8 mouse cellular contexts compared by ENCODE assay signal in genomic region chr6:100335506-100336144, GRCm38 (mm10). TPM values are rescaled to one million over a fixed set of nuclear protein-coding genes. Genes with fewer than 3 reads are reported as not detected.
A peak's percentile ranks its signal among the peaks of the same experiment; 100 is the strongest.
DNase-seq lines count a peak whose midpoint lies in the region; ATAC-seq lines count a peak whose summit lies in the region.

No protein-coding gene starts in this region.

- H3K4me3 ChIP-seq in heart, embryonic 15.5 days: peak overlapping the region; percentile 20
- H3K4me3 ChIP-seq in forebrain, embryonic 14.5 days (ENCODE audit: low read depth, low read length): no peak overlapping the region
- H3K4me3 ChIP-seq in liver, embryonic 16.5 days (ENCODE audit: low read depth, low read length): peak overlapping the region; percentile 30

- no peak for DNase-seq in heart, postnatal 10 days
- peak; percentile 47 for DNase-seq in forebrain, embryonic 14.5 days (ENCODE audit: low spot score)
- DNase-seq in retina, embryonic 14.5 days (ENCODE audit: low spot score): peak; percentile 40
- no peak for DNase-seq in urinary bladder, postnatal 4 days (ENCODE audit: low spot score in 2 of 2)
- DNase-seq in testis, postnatal 10 days (ENCODE audit: low spot score): no peak

- H3K9ac ChIP-seq in heart, embryonic 15.5 days: no peak overlapping the region
- H3K9ac ChIP-seq in forebrain, embryonic 14.5 days (ENCODE audit: low read length): 0 out of 2 replicates have a peak overlapping the region, but pooled peaks have one; percentile 29
- H3K9ac ChIP-seq in liver, embryonic 16.5 days (ENCODE audit: low read depth, low read length): 0 out of 2 replicates have a peak overlapping the region, but pooled peaks have one; percentile 13

- ATAC-seq in heart, embryonic 15.5 days (replicated peaks; ENCODE audit: insufficient number of reproducible peaks, insufficient read depth, low FRiP score, low read depth): no peak
- ATAC-seq in forebrain, embryonic 14.5 days: peak; percentile 38; the same call in 1 of the 2 replicates
- no peak for ATAC-seq in liver, embryonic 16.5 days (ENCODE audit: low read depth)
- ATAC-seq in megakaryocyte-erythroid progenitor cell, adult 5-6 weeks (replicated peaks; ENCODE audit: low FRiP score, low TSS enrichment, poor library complexity, severe bottlenecking): no peak

- H3K4me1 ChIP-seq in heart, embryonic 15.5 days (replicated peaks): peaks cover 17% of the 10 kb centered on the region
- peaks cover 15% of the 10 kb centered on the region for H3K4me1 ChIP-seq in forebrain, embryonic 14.5 days (ENCODE audit: control insufficient read depth, insufficient read depth, low read length)
- no peaks in the 10 kb centered on the region; the same call in 1 of the 2 replicates for H3K4me1 ChIP-seq in liver, embryonic 16.5 days (ENCODE audit: control insufficient read depth, low read depth, low read length)

- H3K9me3 ChIP-seq in heart, embryonic 15.5 days (replicated peaks): no peaks in the 10 kb centered on the region
- no peaks in the 10 kb centered on the region for H3K9me3 ChIP-seq in forebrain, embryonic 14.5 days (replicated peaks; ENCODE audit: control insufficient read depth, low read length)
- H3K9me3 ChIP-seq in liver, embryonic 16.5 days (replicated peaks; ENCODE audit: control insufficient read depth, low read length): no peaks in the 10 kb centered on the region

- intact Hi-C loops in heart, postnatal 10 days (cut with DNase I): no loop called here

- peak overlapping the region; percentile 53 for H3K4me2 ChIP-seq in heart, embryonic 15.5 days
- peak overlapping the region; percentile 29; the same call in 1 of the 2 replicates for H3K4me2 ChIP-seq in forebrain, embryonic 14.5 days (ENCODE audit: low read length)
- H3K4me2 ChIP-seq in liver, embryonic 16.5 days (ENCODE audit: low read depth, low read length): peak overlapping the region; percentile 39

- peaks cover 28% of the 10 kb centered on the region for H3K27me3 ChIP-seq in heart, embryonic 15.5 days
- 0 out of 2 replicates have a peak, but pooled peaks cover 4% of the 10 kb centered on the region for H3K27me3 ChIP-seq in forebrain, embryonic 14.5 days (replicated peaks; ENCODE audit: control insufficient read depth, insufficient read depth, low read length)
- no peaks in the 10 kb centered on the region for H3K27me3 ChIP-seq in liver, embryonic 16.5 days (ENCODE audit: control insufficient read depth, insufficient read depth, low read depth, low read length)

- no peak overlapping the region for H3K27ac ChIP-seq in heart, embryonic 15.5 days
- no peak overlapping the region for H3K27ac ChIP-seq in forebrain, embryonic 14.5 days (ENCODE audit: low read depth, low read length)
- no peak overlapping the region for H3K27ac ChIP-seq in liver, embryonic 16.5 days (ENCODE audit: low read length)

- no peaks in the 10 kb centered on the region for H3K36me3 ChIP-seq in heart, embryonic 15.5 days
- H3K36me3 ChIP-seq in forebrain, embryonic 14.5 days (ENCODE audit: control insufficient read depth, insufficient read depth, low read length): no peaks in the 10 kb centered on the region
- no peaks in the 10 kb centered on the region for H3K36me3 ChIP-seq in liver, embryonic 16.5 days (ENCODE audit: control insufficient read depth, insufficient read depth)

- WGBS in heart, embryonic 15.5 days: 22% methylated on average over 18 of the region's 18 CpGs
- 5% methylated on average over 18 of the region's 18 CpGs for WGBS in forebrain, embryonic 14.5 days
- WGBS in liver, embryonic 16.5 days (ENCODE audit: insufficient replicate concordance): 10% methylated on average over 18 of the region's 18 CpGs

RNA-seq across cellular contexts. Expression of gene Rybp, which starts 48.3 kb away (rescaled TPM):
- polyA plus RNA-seq in heart, embryonic 15.5 days (2015; fragmentation: Nextera tagmentation; extraction: Ambion mirVana): 9.5 and 11.0 TPM in 2 replicates
- total RNA-seq in heart, postnatal 10 days (2021): 10 to 100 TPM; 16.8 to 24.9 TPM
- 16.7 and 16.9 TPM in 2 replicates for polyA plus RNA-seq in forebrain, embryonic 14.5 days (2014; fragmentation: Nextera tagmentation; extraction: Ambion mirVana)
- 3.6 and 4.6 TPM in 2 replicates for polyA plus RNA-seq in liver, embryonic 16.5 days (2015; fragmentation: Nextera tagmentation; extraction: Ambion mirVana)
- total RNA-seq in megakaryocyte-erythroid progenitor cell, adult 5-6 weeks (2014; fragmentation: Nextera tagmentation): 24.7 and 29.4 TPM in 2 replicates
- 34.5 and 54.9 TPM in 2 replicates for total RNA-seq in megakaryocyte-erythroid progenitor cell, adult 5-6 weeks (2017)

Comparison
In these comparisons a context has a peak if more than half of its experiments do, and no peak if none do; other contexts are left out.
1. DNase-seq: peak in forebrain, embryonic 14.5 days (single experiment) and retina, embryonic 14.5 days (single experiment); none in heart, postnatal 10 days (0 of 2), urinary bladder, postnatal 4 days (0 of 2) and testis, postnatal 10 days (single experiment).
2. Peak in every context shown above with its lines, with median percentiles within 50 percentile points of each other: H3K4me2 ChIP-seq.